8 mouse cellular contexts compared by ENCODE assay signal in the genomic region with DNA sequence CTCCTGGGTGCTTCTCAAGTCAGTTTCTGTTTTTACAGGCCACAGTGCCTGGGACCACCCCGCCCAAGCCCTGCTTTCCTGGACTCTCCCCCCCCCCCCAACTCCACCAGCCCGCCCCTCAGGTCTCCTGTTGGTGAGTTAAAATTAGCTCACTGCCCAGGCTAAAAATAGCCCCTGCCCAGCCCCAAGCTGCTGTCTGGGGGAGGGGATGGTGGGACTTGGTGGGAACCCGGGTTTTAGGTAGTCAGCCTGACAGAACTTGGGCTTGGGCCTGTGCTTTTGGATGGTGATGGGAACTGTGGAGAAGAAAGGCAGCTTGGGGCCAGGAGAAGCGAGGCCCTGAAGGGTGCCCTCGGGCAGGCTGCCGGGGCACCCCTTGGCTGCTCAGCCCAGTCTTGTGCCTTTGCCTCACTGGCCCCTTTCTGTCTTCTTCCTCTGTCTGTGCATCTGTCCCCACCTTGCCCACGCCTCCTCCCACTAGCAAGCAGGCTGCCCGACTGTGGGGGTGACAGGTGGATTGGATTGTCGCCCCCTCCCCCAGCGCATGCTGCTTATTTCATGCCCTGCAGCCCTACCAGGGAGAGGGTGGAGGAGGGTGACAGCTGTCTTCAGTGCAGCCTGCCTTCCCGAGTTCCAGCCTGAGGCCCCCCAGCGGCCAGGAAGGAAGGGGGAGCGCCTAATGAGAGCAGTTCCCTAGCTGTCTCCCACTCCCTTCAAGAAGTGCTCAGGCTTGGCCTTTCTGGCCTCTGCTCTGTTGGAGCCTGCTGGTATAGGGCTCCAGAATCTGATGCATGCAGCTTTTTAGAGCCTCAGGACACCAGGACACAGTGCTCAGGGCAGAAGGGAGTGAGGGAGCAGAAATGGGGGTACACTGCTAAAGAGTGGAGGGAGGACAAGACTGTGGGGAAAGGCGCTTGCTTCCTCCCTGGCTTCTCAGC. TPM values are rescaled to one million over a fixed set of nuclear protein-coding genes. Genes with fewer than 3 reads are reported as not detected.
DNase-seq lines count a peak whose midpoint lies in the region; ATAC-seq and TF ChIP-seq lines count a peak whose summit lies in the region.

No protein-coding gene starts in this region.

- H3K36me3 ChIP-seq in intestine, postnatal 0 days (ENCODE audit: control insufficient read depth, insufficient read depth) = peaks cover 3% of the 10 kb centered on the region; the same call in 1 of the 2 replicates
- H3K36me3 ChIP-seq in liver, embryonic 13.5 days = peaks cover 12% of the 10 kb centered on the region; the same call in 1 of the 2 replicates

- no peaks in the 10 kb centered on the region for H3K9me3 ChIP-seq in intestine, postnatal 0 days (ENCODE audit: control insufficient read depth)
- no peaks in the 10 kb centered on the region for H3K9me3 ChIP-seq in liver, embryonic 13.5 days (replicated peaks)

- H3K4me2 ChIP-seq in intestine, postnatal 0 days (replicated peaks; ENCODE audit: low read depth) = peak overlapping the region; percentile 40
- H3K4me2 ChIP-seq in liver, embryonic 13.5 days = peak overlapping the region; percentile 33

- peak overlapping the region; percentile 95 for H3K4me3 ChIP-seq in gastrocnemius, adult 2 months
- H3K4me3 ChIP-seq in intestine, postnatal 0 days (ENCODE audit: low read depth, low read length) = 0 out of 2 replicates have a peak overlapping the region, but pooled peaks have one; percentile 1
- H3K4me3 ChIP-seq in liver, embryonic 13.5 days (replicated peaks) = no peak overlapping the region

- peak overlapping the region; percentile 100 for H3K27ac ChIP-seq in gastrocnemius, adult 2 months
- no peak overlapping the region; the same call in 1 of the 2 replicates for H3K27ac ChIP-seq in intestine, postnatal 0 days (ENCODE audit: low read depth, low read length)
- H3K27ac ChIP-seq in liver, embryonic 13.5 days = peak overlapping the region; percentile 71

- TF ChIP-seq CTCF in gastrocnemius, adult 2 months (IDR thresholded peaks at IDR 0.05) = peak; percentile 52
- peak; percentile 47 for TF ChIP-seq CTCF in intestine, postnatal 0 days (IDR thresholded peaks at IDR 0.05; ENCODE audit: low read depth)

- peak; percentile 15 to 55 for DNase-seq in adrenal gland, postnatal 36 days
- DNase-seq in adrenal gland, postnatal 4 days (ENCODE audit: low spot score in 2 of 2) = no peak
- DNase-seq in cerebellum, adult 9-11 months = peak; percentile 77
- peak; percentile 83 for DNase-seq in gastrocnemius, adult 2 months
- no peak for DNase-seq in liver, embryonic 13.5 days
- peak; percentile 80 for DNase-seq in retina, postnatal 1 day

- no peaks in the 10 kb centered on the region for H3K27me3 ChIP-seq in intestine, postnatal 0 days (replicated peaks; ENCODE audit: control insufficient read depth, insufficient read depth, low read length)
- H3K27me3 ChIP-seq in liver, embryonic 13.5 days = no peaks in the 10 kb centered on the region

- H3K9ac ChIP-seq in intestine, postnatal 0 days (ENCODE audit: low read depth, low read length) = peak overlapping the region; percentile 26; the same call in 1 of the 2 replicates
- peak overlapping the region; percentile 53 for H3K9ac ChIP-seq in liver, embryonic 13.5 days

- peaks cover 30% of the 10 kb centered on the region for H3K4me1 ChIP-seq in intestine, postnatal 0 days (replicated peaks; ENCODE audit: control insufficient read depth, insufficient read depth, low read length)
- H3K4me1 ChIP-seq in liver, embryonic 13.5 days (replicated peaks) = peaks cover 87% of the 10 kb centered on the region

- ATAC-seq in intestine, postnatal 0 days = no peak
- no peak for ATAC-seq in liver, embryonic 13.5 days (ENCODE audit: low read depth)
- ATAC-seq in megakaryocyte progenitor cell, adult 5-6 weeks (replicated peaks; ENCODE audit: poor library complexity) = no peak; the same call in 1 of the 2 replicates

- intact Hi-C loops in gastrocnemius, adult 2 months (cut with DNase I) = no loop called here

- 38% methylated on average over 14 of the region's 14 CpGs for WGBS in intestine, postnatal 0 days
- WGBS in liver, embryonic 13.5 days (ENCODE audit: insufficient replicate concordance) = 29% methylated on average over 14 of the region's 14 CpGs

RNA-seq across cellular contexts. Expression of a gene that starts 8.2 kb away (rescaled TPM):
- total RNA-seq in adrenal gland, postnatal 36 days (2021) = 10 to 100 TPM; 85.1 to 99.4 TPM
- total RNA-seq in adrenal gland, postnatal 4 days (2021) = 10 to 100 TPM; 90.0 to 92.1 TPM
- 100 to 1,000 TPM; 173 to 184 TPM for total RNA-seq in gastrocnemius, adult 2 months (2021)
- polyA plus RNA-seq in intestine, postnatal 0 days (2015; fragmentation: Nextera tagmentation; extraction: Ambion mirVana) = 15.8 and 16.2 TPM in 2 replicates
- 5.5 and 7.5 TPM in 2 replicates for polyA plus RNA-seq in liver, embryonic 13.5 days (2015; fragmentation: Nextera tagmentation; extraction: Ambion mirVana)
- total RNA-seq in megakaryocyte progenitor cell, adult 5-6 weeks (2015) = 82.5 and 95.7 TPM in 2 replicates
- 49.6 and 52.8 TPM in 2 replicates for total RNA-seq in megakaryocyte progenitor cell, adult 5-6 weeks (2017)

Comparison
In these comparisons a context has a peak if more than half of its experiments do, and no peak if none do; other contexts are left out.
1. DNase-seq: peak in adrenal gland, postnatal 36 days (2 of 2), cerebellum, adult 9-11 months (single experiment), gastrocnemius, adult 2 months (single experiment) and retina, postnatal 1 day (single experiment); none in adrenal gland, postnatal 4 days (0 of 2) and liver, embryonic 13.5 days (single experiment).